Mouse (Mus musculus) small intestine, adult 2 months (tissue): ENCODE data around the gene Olfr453.

Experiments
- CTCF ChIP-seq: fragments of 200-500 bp; IDR thresholded peaks from 2 replicates; pipeline ENCODE4 v1.5.1; 2012; ENCODE audit warnings: low read depth, mild to moderate bottlenecking, control low read depth, inconsistent platforms, low read length, moderate library complexity, mixed read lengths; ENCODE audit not compliant: insufficient replicate concordance, insufficient read length; ENCODE audit errors: extremely low read depth
- POLR2A ChIP-seq: fragments of 200-500 bp; IDR thresholded peaks from 2 replicates; pipeline ENCODE4 v1.6.1; 2012; ENCODE audit warnings: low read depth, mild to moderate bottlenecking, control low read depth, inconsistent platforms, low read length, moderate library complexity

- no peak for TF ChIP-seq CTCF
- no peak for TF ChIP-seq POLR2A
Observed at GRCm38 (mm10) chr6:42692517-42693190, 46.5 kb upstream of the Olfr453 start.
